Mouse (Mus musculus) forebrain, postnatal 0 days (tissue): ENCODE results near the gene Fgd1. TPM values are rescaled to one million over a fixed set of nuclear protein-coding genes. Genes with fewer than 3 reads are reported as not detected.

Source experiments
- ATAC-seq: fragments of 200-750 bp; cut with Nextera tagmentation; 2 replicates; pipeline ENCODE4 v1.8.0; 2017; ENCODE audit warnings: mild to moderate bottlenecking, moderate library complexity
- DNase-seq: peaks from one replicate; pipeline ENCODE4 v3.0.0-alpha.2; 2015
- H3K27ac ChIP-seq: fragments of 300-500 bp; sonication (generic); 2 replicates; pipeline ENCODE4 v1.5.1; 2014; ENCODE audit warnings: low read depth, mild to moderate bottlenecking, antibody characterized with exemption, low read length, moderate library complexity, mixed read lengths
- H3K27me3 ChIP-seq: fragments of 300-500 bp; sonication (generic); 2 replicates; pipeline ENCODE4 v1.6.1; 2014; ENCODE audit warnings: mild to moderate bottlenecking, low read length, mixed read lengths; ENCODE audit not compliant: insufficient read depth
- H3K36me3 ChIP-seq: fragments of 300-500 bp; sonication (generic); 2 replicates; pipeline ENCODE4 v1.6.1; 2014; ENCODE audit warnings: mild to moderate bottlenecking, moderate library complexity; ENCODE audit not compliant: insufficient read depth
- H3K4me1 ChIP-seq: fragments of 300-500 bp; sonication (generic); 2 replicates; pipeline ENCODE4 v1.6.1; 2014; ENCODE audit warnings: antibody characterized with exemption; ENCODE audit not compliant: insufficient read depth
- H3K4me2 ChIP-seq: fragments of 300-500 bp; sonication (generic); 2 replicates; pipeline ENCODE4 v1.6.1; 2014; ENCODE audit warnings: low read depth, mild to moderate bottlenecking, moderate library complexity
- H3K4me3 ChIP-seq: fragments of 300-500 bp; sonication (generic); 2 replicates; pipeline ENCODE4 v1.5.1; 2014; ENCODE audit warnings: low read depth, low read length, mixed read lengths
- H3K9ac ChIP-seq: fragments of 300-500 bp; sonication (generic); 2 replicates; pipeline ENCODE4 v1.6.1; 2014; ENCODE audit warnings: mild to moderate bottlenecking
- H3K9me3 ChIP-seq: fragments of 300-500 bp; sonication (generic); 2 replicates; pipeline ENCODE4 v1.6.1; 2016; ENCODE audit warnings: low read length
- CTCF ChIP-seq: sonication (generic); IDR thresholded peaks from 2 replicates; pipeline ENCODE4 v1.5.1; 2016; ENCODE audit warnings: antibody characterized with exemption, control low read depth, low read depth
- WGBS: fragments of 180-500 bp; shearing (Covaris S2); extraction: QIAGEN DNeasy Blood & Tissue Kit; methylation state at CpG from one replicate; pipeline ENCODE4 v1.1.7; 2014; 5-methylcytosine and 5-hydroxymethylcytosine counted together
- polyA plus RNA-seq: library from polyadenylated mRNA; unstranded; fragments of >200 nt; fragmentation: Nextera tagmentation; extraction: Ambion mirVana; gene quantifications from 2 replicates; pipeline ENCODE4 v1.2.1, GENCODE M21; 2015
- total RNA-seq: library from RNA; depleted of rRNA; stranded (reverse); fragments of >200 nt; gene quantifications from 2 replicates; pipeline ENCODE4 v1.2.3, GENCODE M21; 2014

Gene Fgd1
- total and polyA plus RNA-seq, 2 experiments from 2014 or later: 14.6 to 42.1 TPM

- no peaks in the 10 kb centered on the region for H3K27me3 ChIP-seq
- no peak for TF ChIP-seq CTCF
- H3K4me3 ChIP-seq: no peak overlapping the region
- H3K4me2 ChIP-seq: no peak overlapping the region
- H3K4me1 ChIP-seq: no peaks in the 10 kb centered on the region
- no peak for DNase-seq
- ATAC-seq: no peak
- WGBS: 56% methylated on average over 1 of the region's 1 CpGs
- no peak overlapping the region for H3K27ac ChIP-seq
- H3K9me3 ChIP-seq: no peaks in the 10 kb centered on the region
- no peaks in the 10 kb centered on the region for H3K36me3 ChIP-seq
- H3K9ac ChIP-seq: no peak overlapping the region
These were observed 13.4 kb downstream of the Fgd1 start for GRCm38 (mm10) chrX:151059346-151059745.

GRCm38 (mm10) chrX:151061615-151062299 is 15.8 kb downstream of the Fgd1 start:
- TF ChIP-seq CTCF: no peak
- DNase-seq (no peak), ATAC-seq (no peak)
- WGBS: 66% methylated on average over 3 of the region's 3 CpGs
- no peaks in the 10 kb centered on the region for H3K27me3 ChIP-seq
- no peak overlapping the region for H3K27ac ChIP-seq
- H3K4me2 ChIP-seq: no peak overlapping the region
- H3K36me3 ChIP-seq: no peaks in the 10 kb centered on the region
- no peak overlapping the region for H3K4me3 ChIP-seq
- no peaks in the 10 kb centered on the region for H3K9me3 ChIP-seq
- H3K4me1 ChIP-seq: no peaks in the 10 kb centered on the region
- no peak overlapping the region for H3K9ac ChIP-seq

GRCm38 (mm10) chrX:151066071-151066666 is 20.2 kb downstream of the Fgd1 start:
- TF ChIP-seq CTCF: no peak

GRCm38 (mm10) chrX:151067876-151068275 is 21.9 kb downstream of the Fgd1 start:
- Histone ChIP-seq H3K4me3 (no peak overlapping the region), H3K9me3 (no peaks in the 10 kb centered on the region), H3K36me3 (peaks cover 11% of the 10 kb centered on the region; the same call in 1 of the 2 replicates), H3K4me1 (no peaks in the 10 kb centered on the region), H3K27me3 (no peaks in the 10 kb centered on the region), H3K27ac (no peak overlapping the region), H3K9ac (no peak overlapping the region), H3K4me2 (no peak overlapping the region)
- DNase-seq (no peak), ATAC-seq (no peak)
- TF ChIP-seq CTCF: no peak
- WGBS: 94% methylated on average over 5 of the region's 5 CpGs

More at GRCm38 (mm10) chrX:151066071-151066666, 20.2 kb downstream of the Fgd1 start:
- Histone ChIP-seq H3K9me3 (no peaks in the 10 kb centered on the region), H3K4me3 (no peak overlapping the region), H3K4me2 (no peak overlapping the region), H3K4me1 (no peaks in the 10 kb centered on the region), H3K27ac (no peak overlapping the region), H3K36me3 (peaks cover 7% of the 10 kb centered on the region; the same call in 1 of the 2 replicates), H3K9ac (no peak overlapping the region), H3K27me3 (no peaks in the 10 kb centered on the region)
- 83% methylated on average over 7 of the region's 7 CpGs for WGBS
- no peak for ATAC-seq
- no peak for DNase-seq

- no peak for TF ChIP-seq CTCF
- ATAC-seq: no peak
- H3K4me2 ChIP-seq: no peak overlapping the region
- H3K4me1 ChIP-seq: no peaks in the 10 kb centered on the region
- H3K27me3 ChIP-seq: no peaks in the 10 kb centered on the region
- no peak overlapping the region for H3K27ac ChIP-seq
- no peaks in the 10 kb centered on the region for H3K9me3 ChIP-seq
- no peak for DNase-seq
- 91% methylated on average over 5 of the region's 5 CpGs for WGBS
- H3K36me3 ChIP-seq: peaks cover 7% of the 10 kb centered on the region
- no peak overlapping the region for H3K4me3 ChIP-seq
- H3K9ac ChIP-seq: no peak overlapping the region
These were observed 30.1 kb downstream of the Fgd1 start for GRCm38 (mm10) chrX:151076007-151076406.

GRCm38 (mm10) chrX:151076941-151077485 is 31.1 kb downstream of the Fgd1 start:
- Histone ChIP-seq H3K27me3 (no peaks in the 10 kb centered on the region), H3K4me1 (no peaks in the 10 kb centered on the region), H3K4me3 (no peak overlapping the region), H3K27ac (no peak overlapping the region), H3K9ac (no peak overlapping the region), H3K9me3 (no peaks in the 10 kb centered on the region), H3K36me3 (peaks cover 7% of the 10 kb centered on the region), H3K4me2 (no peak overlapping the region)
- TF ChIP-seq CTCF: no peak
- DNase-seq: no peak
- 65% methylated on average over 4 of the region's 4 CpGs for WGBS
- ATAC-seq: peak; percentile 27; the same call in 1 of the 2 replicates

GRCm38 (mm10) chrX:151085599-151085998 is 39.6 kb downstream of the Fgd1 start:
- WGBS: 81% methylated on average over 2 of the region's 2 CpGs
- Histone ChIP-seq H3K9me3 (no peaks in the 10 kb centered on the region), H3K27me3 (no peaks in the 10 kb centered on the region), H3K4me2 (no peak overlapping the region), H3K4me3 (no peak overlapping the region), H3K9ac (no peak overlapping the region), H3K27ac (no peak overlapping the region), H3K4me1 (no peaks in the 10 kb centered on the region), H3K36me3 (peaks cover 31% of the 10 kb centered on the region)
- no peak for TF ChIP-seq CTCF
- ATAC-seq (no peak), DNase-seq (no peak)
